Mouse (Mus musculus) left cerebral cortex, adult 9 months (tissue): ENCODE measurements around the gene Arl5c.

Experiments used
- DNase-seq, 2 experiments: peaks; one replicate each; pipeline ENCODE4 v3.0.0; 2022; ENCODE audit warnings: low spot score in 2 of 2

The Arl5c gene

DNA sequence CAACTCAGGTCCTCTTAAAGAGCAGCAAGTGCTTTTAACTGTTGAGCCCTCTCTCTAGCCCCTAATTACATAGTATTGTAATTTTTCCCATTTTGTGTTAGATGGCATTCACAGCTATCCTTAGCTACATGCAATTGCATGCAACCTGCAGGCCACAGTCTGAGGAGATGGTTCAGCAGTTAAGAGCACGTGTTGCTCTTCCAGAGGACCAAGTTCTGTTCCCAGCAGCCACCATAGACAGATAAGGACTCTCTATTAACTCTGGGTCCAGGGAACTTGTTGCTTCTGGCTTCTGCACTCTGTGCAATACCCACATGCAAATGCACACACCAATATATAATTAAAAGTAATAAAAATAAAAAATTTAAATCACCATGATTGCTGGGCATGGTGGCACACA is 710 bp upstream of the Arl5c start:
- no peak for DNase-seq

DNA sequence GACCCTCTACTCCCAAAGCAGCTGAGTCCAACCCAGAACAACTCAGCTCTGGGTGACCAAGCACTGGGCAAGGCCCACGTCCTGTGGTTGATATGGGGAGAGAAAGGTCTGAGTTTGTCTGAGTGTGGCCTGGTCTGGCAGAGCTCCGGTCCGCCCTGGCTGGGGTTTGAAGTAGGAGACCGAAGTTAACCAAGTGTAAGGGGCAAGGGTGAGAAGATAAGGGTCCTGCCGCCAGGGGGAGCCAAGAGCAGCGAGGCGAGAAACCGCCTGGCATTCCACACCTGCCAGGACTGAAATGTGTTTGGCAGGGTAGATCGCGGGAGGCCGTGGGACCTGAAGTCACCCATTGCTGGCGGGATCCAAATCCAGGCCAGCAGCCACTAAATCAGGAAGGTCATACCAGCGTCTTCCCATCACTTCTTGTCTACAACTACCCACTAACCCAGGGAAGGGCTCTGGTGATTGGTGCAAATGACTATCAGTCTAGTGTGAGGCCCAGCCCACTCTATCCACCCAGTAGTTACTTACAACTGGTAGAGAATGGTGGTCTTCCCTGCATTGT is 1.4 kb downstream of the Arl5c start:
- no peak for DNase-seq

DNA sequence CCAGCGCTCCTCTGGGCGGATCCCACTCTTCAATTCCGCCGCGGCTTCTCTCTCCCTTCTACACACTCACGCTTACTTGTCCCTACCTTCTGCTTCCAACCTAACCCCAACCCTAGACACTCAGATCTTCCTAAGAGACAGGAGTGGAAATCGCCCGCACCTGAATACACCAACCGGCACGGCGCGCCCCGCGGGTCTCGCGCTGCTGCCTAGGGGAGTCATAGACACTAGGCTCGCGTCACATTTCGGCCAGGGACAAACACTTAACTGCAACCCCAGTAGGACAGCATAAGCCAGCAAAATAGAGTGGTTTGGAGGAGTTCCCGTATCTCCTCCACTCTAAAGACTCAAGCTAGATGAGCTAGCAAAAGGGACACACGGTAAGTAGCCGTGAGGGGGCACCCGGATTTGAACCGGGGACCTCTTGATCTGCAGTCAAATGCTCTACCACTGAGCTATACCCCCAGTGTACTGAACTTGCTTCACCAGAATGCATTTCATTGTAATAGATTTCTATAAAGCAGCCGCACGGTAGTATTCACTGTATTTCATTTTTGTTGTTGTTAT is 7.4 kb downstream of the Arl5c start:
- peak; percentile 71 to 93 for DNase-seq

DNA sequence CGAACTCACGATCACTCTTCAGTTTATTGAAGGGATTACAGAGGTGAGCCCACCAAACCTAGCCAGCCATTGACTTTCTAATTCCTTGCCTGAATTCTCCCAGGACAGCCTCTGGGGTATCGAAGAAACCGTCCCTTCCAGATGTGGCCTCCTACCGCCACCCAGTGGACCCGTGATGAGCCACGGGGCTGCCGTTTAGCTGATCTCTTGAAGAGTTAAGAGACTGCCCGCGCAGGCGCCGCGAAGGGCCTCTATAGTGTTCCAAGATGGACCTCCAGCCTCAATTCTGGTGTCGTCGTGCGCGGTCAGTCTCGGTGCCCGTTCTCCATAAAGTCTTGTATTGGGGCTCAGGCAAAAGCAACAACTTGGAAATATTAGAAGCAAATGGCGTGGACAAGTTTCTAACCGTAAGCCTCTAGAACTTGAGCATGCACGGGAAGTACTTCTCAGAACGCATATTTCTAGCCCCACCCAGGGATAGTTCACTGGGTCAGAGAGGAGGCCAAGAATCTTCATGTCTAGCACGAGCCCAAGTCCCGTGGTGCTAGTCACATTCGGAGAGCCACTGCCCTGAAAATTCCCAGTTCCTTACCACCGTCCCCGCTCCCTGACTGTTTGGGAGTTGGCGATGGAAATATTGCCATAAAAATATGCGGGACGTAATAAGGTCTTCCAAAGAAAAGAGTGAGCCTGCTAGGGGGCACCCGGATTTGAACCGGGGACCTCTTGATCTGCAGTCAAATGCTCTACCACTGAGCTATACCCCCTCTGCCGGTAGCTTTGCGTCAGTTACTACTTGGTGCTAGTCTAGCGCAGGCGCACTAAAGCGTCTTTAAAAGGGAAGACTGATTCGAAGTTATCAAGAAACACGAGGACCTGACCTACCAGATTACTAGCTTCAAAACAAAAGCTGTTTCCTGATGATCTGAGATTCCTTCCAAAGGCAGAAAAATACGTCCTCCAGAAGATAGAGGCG is 8.1 kb downstream of the Arl5c start:
- peak; percentile 87 to 99 for DNase-seq

DNA sequence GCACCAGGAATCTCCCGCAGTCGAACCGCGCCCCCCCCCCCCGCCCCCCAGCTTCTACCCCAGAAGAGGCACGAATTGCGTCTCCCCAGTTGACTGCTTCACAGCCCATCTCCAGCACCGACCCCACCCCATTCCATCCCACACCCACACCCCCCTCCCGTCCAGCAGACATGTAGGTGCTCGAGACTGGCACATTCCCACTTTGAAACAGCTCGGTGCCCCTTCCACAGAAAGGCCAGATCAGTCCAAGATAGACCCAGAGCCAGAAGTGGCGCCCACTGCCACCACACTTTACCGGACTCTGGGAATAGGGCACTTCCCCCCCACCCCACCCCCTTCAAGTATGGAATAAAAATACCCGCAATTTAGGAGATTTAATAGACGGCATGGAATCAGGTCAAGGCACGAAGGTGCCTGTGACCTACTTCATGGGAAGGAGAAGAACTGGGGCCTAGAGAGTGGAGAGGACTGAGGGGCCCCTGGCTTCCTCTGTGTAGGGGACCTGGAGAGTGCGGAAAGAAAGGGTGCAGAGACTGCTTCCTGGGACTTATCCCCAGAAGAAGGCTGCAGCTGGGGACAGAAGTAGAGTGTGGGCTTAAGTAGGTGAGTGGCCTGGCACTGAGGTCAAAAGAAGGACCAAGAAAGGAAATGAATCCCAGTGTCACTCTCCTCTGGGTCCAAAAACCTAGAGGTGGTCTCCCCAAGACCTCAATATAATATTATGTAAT is 9.1 kb downstream of the Arl5c start:
- DNase-seq = no peak

DNA sequence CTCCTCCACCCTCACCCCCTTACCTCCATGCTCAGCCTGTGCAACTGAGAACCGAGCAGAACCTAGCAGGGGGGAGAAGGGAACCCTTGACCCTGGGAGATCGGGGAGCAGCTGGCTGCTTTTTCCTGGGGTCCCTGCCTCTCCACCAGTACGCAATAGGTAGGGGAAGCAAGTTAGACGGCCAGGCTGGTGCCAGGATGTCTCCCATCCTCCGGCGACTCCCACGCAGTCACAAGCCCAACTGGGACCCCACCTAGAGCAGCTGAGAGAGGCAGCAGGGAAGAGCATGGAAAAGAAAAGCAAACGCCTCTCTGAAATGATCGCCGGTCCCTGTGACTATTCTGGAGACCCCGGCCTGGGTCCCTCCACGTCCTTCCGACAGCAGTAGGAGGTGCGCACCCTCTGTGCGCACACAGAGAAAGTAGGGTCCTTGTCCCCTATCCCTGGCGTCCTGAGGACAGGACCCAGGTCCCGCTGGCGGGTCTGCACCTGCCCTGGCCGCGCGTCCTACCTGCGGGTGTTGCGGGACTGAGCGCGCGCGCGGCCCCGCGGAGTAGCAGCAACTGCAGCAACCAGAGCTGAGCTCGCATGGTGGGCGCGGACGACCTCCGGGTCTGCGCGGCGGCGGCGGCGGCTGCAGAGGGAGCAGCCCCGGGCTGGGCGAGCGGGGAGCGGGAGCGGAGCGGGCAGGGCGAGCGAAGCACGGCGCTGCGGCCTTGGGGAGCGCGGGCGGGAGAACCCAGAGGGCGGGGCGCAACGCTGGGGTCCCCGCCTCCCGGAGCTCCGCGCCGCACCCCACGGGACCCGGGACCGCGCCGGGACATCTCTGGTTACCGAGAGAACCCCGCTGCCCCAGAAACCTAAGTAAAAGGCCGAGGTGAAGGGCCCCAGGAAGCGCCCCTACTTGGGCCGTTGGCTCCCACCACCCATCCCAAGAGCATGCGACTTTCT is 10.0 kb downstream of the Arl5c start, which contains the start of gene Plxdc1:
TSS of gene Plxdc1 (minus strand) at position 718 of the 951 bp plus-strand sequence.
- DNase-seq = no peak

DNA sequence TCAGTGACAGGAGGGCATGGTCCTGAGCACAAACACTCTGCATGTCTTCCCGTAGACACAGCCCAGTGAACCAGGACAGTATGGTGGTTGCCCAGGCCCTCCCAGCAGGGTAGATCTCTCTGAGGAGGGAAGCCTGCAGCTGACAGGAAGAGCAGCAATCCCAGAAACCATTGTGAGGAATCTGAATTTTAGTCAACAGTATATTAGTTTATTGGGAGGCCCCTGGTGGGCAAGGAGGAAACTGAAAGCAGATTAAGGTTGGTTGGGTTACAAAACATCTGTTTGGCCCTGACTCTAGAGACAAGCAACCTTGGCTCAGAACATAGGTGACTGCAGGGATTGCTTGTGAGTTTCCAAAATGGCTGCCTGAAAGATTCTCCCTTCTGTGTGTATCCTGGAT is 12.0 kb downstream of the Arl5c start:
- DNase-seq = no peak

DNA sequence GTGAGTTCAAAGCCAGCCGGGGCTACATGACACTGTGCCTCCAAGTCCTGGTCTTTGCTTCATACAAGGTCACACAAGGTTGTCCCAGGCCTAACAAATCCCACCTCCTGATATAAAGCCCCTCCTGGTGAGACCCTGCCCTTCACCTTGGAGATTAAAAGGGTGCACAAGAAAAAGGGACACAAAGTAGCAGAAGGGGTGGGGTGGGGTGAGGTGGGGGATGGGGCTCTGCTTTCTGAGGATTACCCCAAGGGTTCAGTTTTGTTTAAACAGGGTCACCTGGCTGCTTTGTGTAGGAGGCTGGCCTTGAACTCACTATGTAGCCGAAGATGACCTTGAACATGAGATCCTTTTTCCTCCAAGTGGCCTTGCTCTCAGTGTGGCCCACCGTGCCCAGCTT is 12.5 kb downstream of the Arl5c start:
- no peak for DNase-seq

DNA sequence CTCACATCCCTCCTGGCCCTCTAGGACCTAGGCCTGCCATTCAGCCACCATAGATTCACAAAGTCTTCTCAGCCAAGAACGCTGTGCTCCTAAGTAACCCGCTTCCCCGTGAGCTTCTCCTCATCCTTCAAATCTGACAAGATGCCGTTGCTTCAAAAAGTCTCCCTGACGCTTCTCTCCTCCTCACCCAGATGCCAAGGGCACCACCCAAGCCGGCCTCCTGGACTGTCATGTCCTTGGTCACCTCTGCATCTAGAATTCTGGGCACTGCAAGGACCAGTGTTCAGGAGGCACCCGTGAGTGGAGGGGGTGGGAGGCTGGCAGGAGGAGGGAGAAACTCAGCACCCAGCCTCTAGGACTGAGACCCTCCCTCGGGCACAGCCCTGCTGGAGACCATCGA is 13.3 kb downstream of the Arl5c start:
- DNase-seq = no peak

DNA sequence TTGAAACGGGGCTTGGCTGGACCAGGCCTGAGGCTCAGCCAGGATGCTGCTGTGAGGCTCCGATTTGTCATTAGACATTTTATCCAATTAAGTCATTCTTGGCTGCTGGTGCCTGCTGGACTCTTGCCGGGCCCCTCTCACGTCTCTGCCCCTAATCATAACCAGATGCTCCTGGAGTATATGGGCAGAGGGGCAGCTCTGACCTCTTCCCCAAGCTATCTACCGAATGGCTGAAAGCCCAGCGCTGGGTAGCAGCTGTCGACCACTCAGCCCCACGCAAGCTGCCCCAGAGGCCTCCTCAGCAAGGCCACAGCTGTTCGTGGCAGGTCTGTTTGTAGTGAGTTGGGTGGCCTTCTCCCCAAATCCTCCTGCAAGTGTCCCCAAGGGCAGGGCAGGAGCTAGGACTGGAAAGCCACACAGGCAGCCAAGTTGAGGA is 15.4 kb downstream of the Arl5c start:
- no peak for DNase-seq

DNA sequence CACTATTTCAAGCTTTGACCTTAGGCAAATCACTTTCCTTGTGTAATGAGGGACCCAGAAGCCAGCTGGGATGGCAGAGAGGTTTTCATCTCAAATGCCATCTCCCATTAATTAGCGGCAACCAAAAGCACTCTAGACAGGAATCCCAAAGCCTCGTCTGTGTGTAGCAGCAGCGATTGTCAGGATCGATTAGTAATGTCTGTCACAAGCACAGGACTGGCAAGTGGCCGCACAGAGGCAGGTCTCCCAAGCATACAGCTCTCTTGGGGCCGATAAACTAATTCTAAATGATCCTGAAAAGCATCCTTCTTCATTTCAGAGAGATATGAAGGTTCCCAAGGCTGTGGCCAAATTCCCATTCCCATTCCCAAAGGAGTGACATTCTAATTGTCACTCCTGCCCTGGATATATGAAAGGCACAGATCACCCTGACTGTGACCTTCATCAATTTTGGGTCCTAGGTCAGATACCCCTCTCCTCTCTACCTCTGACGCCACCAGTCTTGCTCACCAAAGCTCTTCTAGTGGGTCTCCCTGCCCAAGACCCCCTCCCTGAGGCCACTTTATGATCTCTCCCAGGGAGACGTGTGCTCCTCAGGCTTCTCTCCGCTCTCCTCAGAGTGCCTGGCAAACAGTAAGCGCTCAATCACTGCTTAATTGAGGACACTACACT is 16.0 kb downstream of the Arl5c start:
- DNase-seq = no peak

DNA sequence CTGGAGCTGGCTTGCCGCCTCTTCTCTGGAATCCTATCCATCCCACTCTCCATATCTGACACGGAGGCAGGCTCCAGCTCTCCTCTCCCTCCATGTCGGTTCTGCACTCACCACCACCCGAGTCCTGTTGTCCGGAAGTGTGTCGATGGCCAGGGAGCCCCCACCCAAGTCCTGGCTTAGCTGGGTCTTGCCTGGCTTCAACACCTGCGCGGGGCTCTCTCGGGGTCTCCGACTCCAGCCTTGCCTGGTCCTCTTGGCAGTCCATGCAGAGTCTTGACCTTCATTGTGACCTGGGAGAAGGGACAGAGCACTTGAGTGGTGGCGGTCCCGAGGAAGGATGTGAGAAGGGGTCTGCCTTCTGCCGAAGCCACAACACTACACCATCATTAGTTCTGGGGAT is 17.6 kb downstream of the Arl5c start:
- no peak for DNase-seq

DNA sequence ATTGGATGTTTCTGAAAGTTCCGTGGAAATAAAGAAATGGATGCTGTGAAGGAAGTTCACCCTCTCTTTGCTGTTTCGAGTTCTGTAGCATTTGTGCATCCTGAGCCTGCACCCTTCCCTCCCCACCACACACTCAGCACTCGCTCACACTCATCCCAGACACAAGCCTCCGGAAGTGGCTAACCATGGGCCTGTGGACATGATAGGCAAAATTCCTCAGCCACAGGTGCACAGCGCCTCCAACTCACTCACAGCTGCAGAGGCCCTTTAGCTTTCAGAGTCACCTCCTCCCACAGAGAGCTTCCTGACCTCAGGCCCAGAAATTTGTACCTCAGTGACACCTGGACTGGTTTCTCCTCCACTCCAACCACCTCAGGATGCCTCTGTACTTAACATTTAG is 18.2 kb downstream of the Arl5c start:
- DNase-seq = no peak

DNA sequence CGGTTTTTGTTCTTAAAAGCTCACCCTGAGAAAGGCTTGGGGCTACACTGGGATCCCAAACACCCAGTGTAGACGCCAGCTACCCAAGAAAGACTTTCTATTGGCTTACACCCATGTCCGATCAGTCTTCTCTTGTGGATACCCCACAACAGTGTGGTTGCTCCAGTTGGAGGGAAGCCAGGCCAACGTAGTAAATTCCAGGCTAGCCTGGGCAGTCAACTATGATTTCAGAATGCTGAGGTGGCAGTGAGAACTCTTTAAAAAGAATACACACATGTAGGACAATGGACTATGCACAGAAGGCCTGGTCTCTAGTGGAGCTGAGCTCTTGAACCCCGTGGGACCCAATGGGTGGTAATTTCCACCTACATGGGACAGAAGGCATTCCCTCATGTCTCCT is 21.2 kb downstream of the Arl5c start:
- DNase-seq = no peak

DNA sequence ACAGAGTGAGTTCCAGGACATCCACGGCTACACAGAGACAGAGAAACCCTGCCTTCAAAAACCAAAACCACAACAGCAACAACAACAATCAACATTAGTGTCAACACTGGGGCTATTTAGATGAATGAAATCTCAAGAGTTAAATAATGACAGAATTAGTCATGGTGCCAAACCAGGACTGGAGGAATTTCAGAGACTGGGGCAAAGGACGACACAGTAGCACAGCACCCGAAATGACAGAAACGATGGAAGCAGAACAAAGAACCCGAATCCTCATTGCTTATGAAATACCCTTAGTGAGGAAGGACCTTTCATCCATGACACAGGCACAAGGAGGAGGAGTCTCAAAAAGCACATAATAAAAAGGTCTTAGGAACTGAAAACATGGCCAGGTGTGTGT is 21.8 kb downstream of the Arl5c start:
- no peak for DNase-seq

DNA sequence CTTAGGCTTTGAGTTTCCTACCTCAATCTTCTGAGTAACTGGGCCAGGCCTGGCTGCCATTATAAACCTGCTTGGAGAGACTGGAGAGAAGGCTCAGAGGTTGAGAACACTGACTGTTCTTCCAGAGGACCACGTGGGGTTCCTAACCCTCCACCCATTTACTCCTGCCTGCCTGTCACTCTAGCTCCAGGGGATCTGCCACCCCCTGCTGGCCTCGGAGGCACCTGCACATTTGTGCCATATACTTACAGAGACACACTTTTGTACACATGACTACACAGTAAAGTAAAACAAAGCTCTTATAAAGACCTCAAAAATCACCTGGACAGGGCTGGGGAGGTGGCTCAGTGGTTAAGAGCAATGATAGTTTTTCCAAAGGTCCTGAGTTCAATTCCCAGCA is 23.5 kb downstream of the Arl5c start:
- no peak for DNase-seq

DNA sequence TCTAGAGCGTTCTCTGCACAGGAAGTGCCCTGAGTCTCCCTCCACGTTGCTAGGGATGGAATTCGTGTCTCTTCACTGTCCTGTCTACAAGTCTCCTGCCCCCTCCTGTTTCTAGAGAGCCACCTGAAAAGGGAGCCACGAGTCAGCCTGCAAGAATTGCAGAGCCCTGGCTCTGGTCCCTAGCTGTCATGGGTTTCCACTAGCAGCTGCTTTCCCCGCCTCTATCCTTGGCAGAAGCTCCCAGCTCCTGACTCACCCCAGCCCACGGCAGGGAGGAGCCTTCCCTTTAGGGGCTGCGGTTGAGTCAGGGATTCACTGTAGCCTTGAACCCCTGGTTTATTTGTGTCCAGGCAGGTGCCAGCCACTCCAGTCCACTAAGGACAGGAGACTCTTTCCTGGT is 24.7 kb downstream of the Arl5c start:
- peak; percentile 73 to 92 for DNase-seq

DNA sequence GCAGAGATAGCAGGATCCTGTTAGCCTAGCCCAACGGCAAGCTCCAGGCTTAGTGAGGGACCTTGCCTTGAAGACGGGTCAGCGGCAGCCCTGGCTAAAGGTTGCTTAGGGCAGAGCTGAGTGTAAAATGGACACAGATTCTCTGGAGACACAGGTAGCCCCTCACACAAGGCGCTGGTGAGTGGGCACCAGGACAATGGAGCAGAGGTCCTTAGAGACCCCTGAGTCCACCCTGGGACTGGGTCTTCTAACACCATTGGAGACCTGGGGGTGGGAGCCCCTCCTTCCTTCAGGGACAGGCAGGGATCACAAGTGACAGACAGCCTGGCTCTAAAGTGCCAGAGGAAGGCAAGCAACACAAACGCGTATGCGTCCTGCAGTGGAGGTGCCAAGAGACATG is 25.2 kb downstream of the Arl5c start:
- DNase-seq = no peak

DNA sequence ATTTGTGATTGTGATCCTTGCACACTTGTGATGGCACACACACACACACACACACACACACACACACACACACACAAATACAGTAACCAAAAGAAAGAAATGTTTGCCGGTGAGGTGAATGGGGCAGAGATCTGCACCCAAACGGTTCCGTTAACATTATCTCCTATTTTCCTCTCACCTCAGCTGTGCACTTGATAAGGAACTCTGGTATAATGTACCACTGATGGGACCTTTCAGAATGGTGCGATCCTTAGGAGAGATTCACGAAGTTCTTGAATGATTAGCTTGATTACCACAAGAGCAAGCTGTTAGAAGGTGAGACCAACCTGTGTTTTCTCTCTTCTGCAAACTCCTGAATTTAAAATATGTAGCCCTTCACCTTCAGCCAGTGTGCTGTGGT is 27.6 kb downstream of the Arl5c start:
- no peak for DNase-seq

DNA sequence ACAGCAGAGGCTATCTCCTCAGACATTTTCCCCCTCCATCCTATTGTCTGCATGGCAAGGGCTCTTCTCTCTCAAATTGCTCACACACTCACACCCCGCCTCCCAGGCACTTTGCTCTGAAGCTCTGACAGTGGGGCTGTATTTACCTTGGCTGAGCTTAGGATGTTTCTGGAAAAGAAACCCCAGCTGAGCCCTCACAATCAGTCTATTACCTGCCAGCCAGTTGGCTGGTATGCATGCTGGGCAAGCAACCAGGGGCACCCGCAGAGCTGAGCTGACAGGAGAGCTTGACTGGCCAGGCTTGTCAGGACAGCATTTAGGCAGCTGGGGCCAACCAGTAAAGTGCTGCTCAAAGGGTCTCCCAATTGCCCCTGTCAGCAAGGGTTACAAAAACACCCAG is 28.9 kb downstream of the Arl5c start:
- no peak for DNase-seq

DNA sequence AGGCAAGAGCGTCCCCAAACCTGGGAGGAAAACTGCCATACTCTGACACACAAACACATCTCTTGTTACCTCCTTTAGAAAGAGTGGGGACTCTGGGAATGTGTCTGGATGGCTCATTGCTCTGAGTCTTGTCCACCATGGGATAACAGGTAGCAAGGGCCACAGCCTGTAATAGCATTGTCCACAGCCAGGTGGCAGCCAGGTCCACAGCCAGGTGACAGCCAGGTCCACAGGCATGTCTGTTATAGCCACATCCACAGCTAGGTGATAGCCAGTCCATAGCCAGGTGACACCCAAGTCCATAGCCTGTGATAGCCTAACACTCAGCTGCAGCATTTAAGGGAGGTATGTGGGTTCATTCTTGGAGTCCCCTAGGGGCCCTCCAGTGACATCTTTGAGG is 35.1 kb downstream of the Arl5c start:
- no peak for DNase-seq
